Mouse (Mus musculus) lung, postnatal 0 days (tissue): ENCODE measurements around the gene Ankrd16.

Experiments used
- CTCF ChIP-seq: IDR thresholded peaks from 2 replicates; pipeline ENCODE4 v1.5.1; 2016; ENCODE audit warnings: antibody characterized with exemption, mild to moderate bottlenecking
- EP300 ChIP-seq: IDR thresholded peaks from 2 replicates; pipeline ENCODE4 v1.6.1; 2016; ENCODE audit warnings: antibody characterized with exemption, mild to moderate bottlenecking, control low read depth

GRCm38 (mm10) chr2:11797930-11798364 lies 20.3 kb downstream of the Ankrd16 start:
- TF ChIP-seq CTCF (no peak), EP300 (no peak)
